Mouse (Mus musculus) CH12F3 (cell line): ENCODE results near the gene Ino80d.
"Not testable (repeated sequence)": the region's sequence is repeated elsewhere in the genome, so short reads cannot be mapped to it uniquely, and the experiment has no call there.

Source experiments
- in situ Hi-C: fragments of 300-500 bp; cut with MboI; formaldehyde crosslinking; loops from 2 replicates; pipeline ENCODE4 v1.14.3; 2020; ENCODE audit warnings: low sequenced_read_pairs

Ino80d gene

GRCm38 (mm10) chr1:63114136-63114781, at the start of gene Ino80d:
Gene Ino80d (minus strand): TSS chr1:63114667.
- in situ Hi-C loops = no loop called here

- in situ Hi-C loops = no loop called here
Observed at GRCm38 (mm10) chr1:63140231-63140630, 25.8 kb upstream of the Ino80d start.

- in situ Hi-C loops = not testable (repeated sequence)
Observed at GRCm38 (mm10) chr1:63138586-63138985, 24.1 kb upstream of the Ino80d start.

GRCm38 (mm10) chr1:63137971-63138370, 23.5 kb upstream of the Ino80d start:
- in situ Hi-C loops = no loop called here

- in situ Hi-C loops = no loop called here
Observed at GRCm38 (mm10) chr1:63134530-63134929, 20.1 kb upstream of the Ino80d start.

GRCm38 (mm10) chr1:63131766-63132165, 17.3 kb upstream of the Ino80d start:
- in situ Hi-C loops = no loop called here

GRCm38 (mm10) chr1:63130883-63131282, 16.4 kb upstream of the Ino80d start:
- in situ Hi-C loops = no loop called here

GRCm38 (mm10) chr1:63129857-63130690, 15.6 kb upstream of the Ino80d start:
- in situ Hi-C loops = no loop called here

- in situ Hi-C loops = no loop called here
Observed at GRCm38 (mm10) chr1:63129273-63129672, 14.8 kb upstream of the Ino80d start.

GRCm38 (mm10) chr1:63126206-63126605, 11.7 kb upstream of the Ino80d start:
- in situ Hi-C loops = no loop called here

GRCm38 (mm10) chr1:63123823-63124450, 9.5 kb upstream of the Ino80d start:
- in situ Hi-C loops = no loop called here

GRCm38 (mm10) chr1:63122005-63122404, 7.5 kb upstream of the Ino80d start:
- in situ Hi-C loops = no loop called here

GRCm38 (mm10) chr1:63120382-63120781, 5.9 kb upstream of the Ino80d start:
- in situ Hi-C loops = no loop called here

GRCm38 (mm10) chr1:63119675-63120074, 5.2 kb upstream of the Ino80d start:
- in situ Hi-C loops = no loop called here

GRCm38 (mm10) chr1:63115540-63115939, 1.1 kb upstream of the Ino80d start:
- in situ Hi-C loops = no loop called here

GRCm38 (mm10) chr1:63115096-63115495, 629 bp upstream of the Ino80d start:
- in situ Hi-C loops = no loop called here

- in situ Hi-C loops = no loop called here
Observed at GRCm38 (mm10) chr1:63113274-63114135, 962 bp downstream of the Ino80d start.

- in situ Hi-C loops = no loop called here
Observed at GRCm38 (mm10) chr1:63112865-63113261, 1.6 kb downstream of the Ino80d start.

- in situ Hi-C loops = no loop called here
Observed at GRCm38 (mm10) chr1:63112151-63112864, 2.2 kb downstream of the Ino80d start.
